Mouse (Mus musculus) urinary bladder, postnatal 4 days (tissue): Measurements from ENCODE around the gene Pla2g5.
"Not testable (repeated sequence)": the region's sequence is repeated elsewhere in the genome, so short reads cannot be mapped to it uniquely, and the experiment has no call there.

ENCODE experiments used
- DNase-seq, 2 experiments: peaks; one replicate each; pipeline ENCODE4 v3.0.0; 2021 to 2022; ENCODE audit warnings: low spot score in 2 of 2

Pla2g5 gene

GRCm38 (mm10) chr4:138858446-138858845, 4.8 kb downstream of the Pla2g5 start:
- no peak for DNase-seq

GRCm38 (mm10) chr4:138857576-138857975, 5.7 kb downstream of the Pla2g5 start:
- DNase-seq, result no peak

GRCm38 (mm10) chr4:138856491-138856890, 6.8 kb downstream of the Pla2g5 start:
- DNase-seq, result peak in 1 of 2 experiments; percentile 59

DNA sequence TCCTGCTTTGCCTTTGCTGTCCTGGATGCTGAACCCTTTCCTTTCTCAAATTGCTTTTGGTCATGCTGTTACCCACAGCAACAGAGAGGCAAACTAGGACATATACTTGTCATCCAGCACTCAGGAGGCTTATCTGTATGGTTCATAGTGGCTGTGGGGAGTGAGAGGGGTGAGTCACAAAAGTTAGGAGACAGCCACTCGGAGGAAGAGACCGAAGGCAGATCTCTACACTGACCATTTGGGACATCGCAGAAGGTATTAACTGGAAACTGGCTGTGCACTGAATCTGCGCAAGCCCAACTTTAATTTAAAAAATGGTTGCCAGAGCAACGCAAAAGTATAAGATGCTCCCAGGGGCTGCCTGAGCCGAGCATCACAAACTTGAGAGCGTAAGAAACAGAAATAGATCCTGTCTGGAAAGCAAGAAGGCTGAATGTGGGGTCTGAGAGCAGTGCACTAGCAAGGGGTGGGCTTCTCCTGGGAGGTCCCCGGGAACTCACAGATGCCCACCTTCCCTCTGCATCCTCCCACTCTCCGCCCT, 8.1 kb downstream of the Pla2g5 start:
- no peak for DNase-seq

DNA sequence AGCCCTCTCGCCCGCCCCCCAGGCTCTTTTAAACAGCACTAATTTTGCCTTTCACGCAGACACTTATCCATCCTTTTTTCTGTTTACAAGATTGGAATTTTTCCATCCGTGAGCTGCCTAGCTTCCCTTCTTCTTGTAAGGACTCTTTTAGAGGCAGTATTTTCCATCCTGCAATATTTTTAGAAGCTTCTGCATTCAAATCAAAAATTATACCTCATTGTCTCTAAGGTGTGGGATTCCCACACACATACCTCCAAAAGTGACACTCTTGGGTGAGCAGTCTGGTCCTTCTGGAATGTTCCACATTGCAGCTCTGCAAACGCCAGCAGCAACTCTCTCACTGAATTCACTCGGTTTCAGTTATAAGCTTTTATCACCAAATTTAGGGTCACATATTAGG, 10.3 kb downstream of the Pla2g5 start:
- no peak for DNase-seq

DNA sequence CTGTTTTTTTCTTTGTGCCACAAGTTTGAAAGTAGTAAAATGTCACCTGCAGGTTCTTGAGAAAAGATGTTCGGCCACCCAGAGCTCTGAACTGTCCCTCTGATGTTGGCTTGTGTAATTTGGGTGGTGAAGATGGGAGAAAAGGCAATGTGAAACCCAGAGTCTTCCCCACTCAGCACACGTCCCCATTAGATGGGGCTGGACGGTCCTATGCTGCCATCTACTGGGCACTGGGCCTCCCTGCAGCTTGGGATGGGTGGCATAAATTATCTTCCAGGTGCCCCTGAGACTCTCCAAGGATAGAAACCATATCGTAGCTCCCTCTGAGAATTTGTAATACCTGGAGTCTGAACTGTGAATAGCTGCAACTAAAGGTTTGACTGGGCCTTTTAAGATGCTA, 11.8 kb downstream of the Pla2g5 start:
- peak; percentile 56 to 78 for DNase-seq

GRCm38 (mm10) chr4:138841386-138841785, 21.9 kb downstream of the Pla2g5 start:
- no peak for DNase-seq

GRCm38 (mm10) chr4:138840726-138841125, 22.6 kb downstream of the Pla2g5 start:
- no peak for DNase-seq

DNA sequence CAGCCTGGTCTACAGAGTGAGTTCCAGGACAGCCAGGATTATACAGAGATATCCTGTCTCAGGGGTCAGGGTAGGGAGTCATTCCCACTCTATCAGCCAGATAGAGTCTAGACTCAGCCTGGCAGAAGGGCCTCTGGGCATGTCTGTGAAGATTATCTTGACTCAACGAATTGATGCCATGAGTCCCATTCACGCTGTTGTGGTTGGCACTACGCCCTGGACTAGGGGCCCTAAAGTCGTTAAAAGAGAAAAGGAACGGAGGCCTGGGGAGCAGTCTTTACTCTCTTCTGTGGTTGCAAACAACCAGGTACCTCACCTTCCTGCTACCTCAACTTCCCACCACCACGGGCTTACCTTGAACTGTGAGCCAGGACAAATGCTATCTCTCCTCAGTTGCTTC, 23.5 kb downstream of the Pla2g5 start:
- DNase-seq, result no peak

DNA sequence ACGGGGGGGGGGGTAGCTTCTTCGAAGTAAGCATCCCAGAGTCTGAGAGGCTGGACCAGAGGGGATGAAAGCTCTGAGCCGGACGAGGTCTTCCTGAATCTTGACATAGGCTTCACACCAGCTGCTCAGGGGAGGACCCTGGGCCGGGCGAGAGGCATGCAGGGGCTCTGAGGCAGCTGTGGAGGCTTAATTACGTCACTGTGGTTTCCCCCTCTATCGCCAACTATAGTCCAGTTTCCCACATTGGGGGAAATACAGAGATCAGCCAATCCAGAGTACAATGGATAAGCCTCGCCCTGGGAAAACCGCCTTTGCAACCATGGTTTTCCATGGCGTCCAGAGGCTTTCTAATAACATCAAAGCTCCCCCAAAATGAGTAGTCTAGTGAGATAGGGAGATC, 36.1 kb downstream of the Pla2g5 start:
- no peak for DNase-seq

GRCm38 (mm10) chr4:138825751-138826567, 37.3 kb downstream of the Pla2g5 start:
- no peak for DNase-seq

- no peak for DNase-seq
These were observed 38.6 kb downstream of the Pla2g5 start for GRCm38 (mm10) chr4:138824660-138825059.

GRCm38 (mm10) chr4:138824161-138824560, 39.1 kb downstream of the Pla2g5 start:
- DNase-seq, result not testable (repeated sequence)

- no peak for DNase-seq
These were observed 42.2 kb downstream of the Pla2g5 start for GRCm38 (mm10) chr4:138821036-138821435.

DNA sequence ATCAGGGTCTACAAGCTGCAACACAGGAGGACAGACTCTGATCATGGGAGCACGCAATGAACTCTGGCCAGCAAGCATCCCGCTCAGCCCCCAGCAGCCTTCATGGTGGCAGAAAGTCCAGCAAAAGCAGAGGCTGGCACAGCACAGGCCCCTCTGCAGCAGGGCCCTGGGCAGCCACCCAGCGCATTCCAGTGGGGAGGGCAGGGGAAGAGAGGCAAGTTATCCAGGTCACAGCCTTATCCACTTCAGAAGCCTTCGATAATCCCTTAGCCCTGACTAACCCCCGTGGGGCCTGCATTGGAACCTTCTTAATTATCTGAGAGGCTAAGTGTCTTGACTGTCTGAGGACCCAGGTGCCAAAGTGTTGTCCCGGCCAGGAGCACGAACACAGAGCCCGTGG, 44.2 kb downstream of the Pla2g5 start:
- peak in 1 of 2 experiments; percentile 43 for DNase-seq

GRCm38 (mm10) chr4:138817736-138818135, 45.5 kb downstream of the Pla2g5 start:
- DNase-seq, result no peak

DNA sequence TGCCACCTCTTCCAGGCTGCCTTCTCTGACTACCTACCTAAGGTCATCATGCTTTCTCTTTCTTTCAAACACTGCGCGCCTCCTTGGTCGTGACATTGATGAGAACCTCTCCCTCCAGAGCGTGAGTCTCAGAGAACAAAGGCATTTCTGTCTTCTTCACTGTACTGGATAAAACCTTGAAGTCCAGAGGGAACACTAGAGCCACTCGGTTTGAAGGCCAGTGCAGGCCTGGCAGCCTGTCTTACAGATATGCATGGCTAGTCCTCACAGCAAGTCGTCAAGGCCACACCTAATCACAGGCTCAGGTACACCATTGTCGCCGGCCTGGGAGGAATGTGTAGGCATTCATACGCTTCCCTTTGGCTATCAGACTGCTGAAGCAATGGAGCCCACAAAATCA, 47.1 kb downstream of the Pla2g5 start:
- no peak for DNase-seq

DNA sequence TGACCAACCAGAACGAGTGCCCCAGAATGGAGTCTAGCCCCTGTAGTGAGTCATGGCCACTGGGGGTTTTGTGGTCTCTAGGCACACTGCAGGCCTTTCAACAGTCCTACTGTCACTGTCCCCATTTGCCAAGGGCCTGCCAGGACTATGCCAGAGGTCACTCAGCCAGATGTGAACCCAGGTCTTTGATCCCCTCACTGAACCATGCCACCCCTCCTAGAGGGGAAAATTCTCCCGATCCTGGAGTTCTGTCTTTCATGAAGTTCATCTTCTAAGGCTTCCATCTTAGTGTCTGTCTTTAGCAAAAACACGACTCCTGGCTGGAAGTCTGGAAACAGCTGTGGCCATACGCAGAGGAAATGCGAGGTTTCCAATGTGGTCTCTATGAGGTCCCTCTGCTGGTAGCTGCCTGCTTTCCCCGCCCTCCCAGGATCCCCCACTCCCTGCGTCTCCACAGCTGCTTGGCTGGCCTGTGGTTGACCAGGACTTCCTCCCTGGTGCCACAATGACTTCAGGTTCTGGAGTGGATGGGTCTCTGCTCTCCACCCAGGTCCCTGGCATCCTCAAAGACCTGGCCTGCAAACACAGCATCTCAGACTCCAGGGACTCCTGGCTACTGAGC, 56.3 kb downstream of the Pla2g5 start:
- no peak for DNase-seq

GRCm38 (mm10) chr4:138806160-138806559, 57.1 kb downstream of the Pla2g5 start:
- DNase-seq, result no peak

GRCm38 (mm10) chr4:138805248-138805647, 58.0 kb downstream of the Pla2g5 start:
- no peak for DNase-seq

GRCm38 (mm10) chr4:138802917-138803316, 60.4 kb downstream of the Pla2g5 start:
- DNase-seq, result no peak

DNA sequence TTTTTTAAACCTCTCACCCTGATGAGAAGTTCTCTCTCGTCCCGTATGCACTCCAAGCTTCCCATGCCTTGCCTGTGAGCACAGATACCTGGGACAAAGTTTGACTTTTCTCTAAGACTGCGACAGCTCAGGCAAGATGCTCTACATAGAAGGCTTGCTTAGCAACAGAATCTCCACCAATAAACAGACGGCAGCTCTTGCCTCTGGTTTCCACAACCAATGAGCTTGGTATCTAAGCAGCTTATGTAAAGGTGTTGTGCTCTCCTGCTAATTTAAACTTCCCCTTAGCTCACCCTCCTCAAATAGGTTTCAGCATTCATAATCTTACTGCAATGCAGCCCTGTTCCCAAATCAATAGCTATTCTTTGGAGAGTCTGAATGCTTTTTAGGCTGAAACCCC, 61.7 kb downstream of the Pla2g5 start:
- no peak for DNase-seq

DNA sequence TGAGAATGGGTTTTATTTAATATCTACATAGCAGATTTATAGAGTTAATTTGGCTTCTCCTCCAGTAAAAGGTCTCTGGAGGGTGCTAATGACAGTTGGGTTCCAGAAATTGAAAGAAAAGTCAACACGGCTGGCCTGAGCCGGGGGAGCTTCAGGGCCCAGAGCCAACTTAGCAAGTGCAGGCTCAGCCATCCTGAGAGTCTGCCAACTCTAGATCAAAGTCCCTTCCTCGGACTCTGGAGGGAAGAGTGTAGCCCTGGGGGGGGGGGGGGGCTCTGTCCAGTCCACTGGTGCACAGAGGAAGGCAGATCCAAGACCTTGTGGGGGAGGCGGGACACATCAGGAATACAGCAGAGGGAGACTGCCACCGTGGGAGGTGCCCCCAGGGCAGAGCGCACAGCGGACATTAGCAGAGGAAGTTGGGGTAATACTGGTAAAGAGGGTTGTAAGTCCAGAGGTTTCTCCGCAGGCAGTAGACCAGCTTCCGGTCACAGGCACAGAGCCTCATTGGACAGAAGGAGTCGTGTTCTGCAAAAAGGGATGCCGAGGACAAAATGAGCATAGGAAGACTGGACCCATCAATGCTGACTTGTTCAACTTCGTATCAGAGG, 63.0 kb downstream of the Pla2g5 start:
- DNase-seq, result no peak
